Mouse (Mus musculus) embryonic facial prominence, embryonic 15.5 days (tissue): Measurements from ENCODE around the gene Ppp1r11. TPM values are rescaled to one million over a fixed set of nuclear protein-coding genes. Genes with fewer than 3 reads are reported as not detected.

Experiments used
- ATAC-seq: fragments of 200-750 bp; cut with Nextera tagmentation; 2 replicates; pipeline ENCODE4 v1.8.0; 2017; ENCODE audit warnings: low read depth, moderate TSS enrichment; ENCODE audit not compliant: insufficient number of reproducible peaks, low FRiP score, low TSS enrichment
- H3K27ac ChIP-seq: fragments of 300-500 bp; sonication (generic); replicated peaks from 2 replicates; pipeline ENCODE4 v1.5.1; 2015; ENCODE audit warnings: mild to moderate bottlenecking, inconsistent platforms
- H3K27me3 ChIP-seq: fragments of 300-500 bp; sonication (generic); 2 replicates; pipeline ENCODE4 v1.6.1; 2015; ENCODE audit warnings: inconsistent platforms
- H3K36me3 ChIP-seq: fragments of 300-500 bp; sonication (generic); 2 replicates; pipeline ENCODE4 v1.6.1; 2015; ENCODE audit warnings: mild to moderate bottlenecking, inconsistent platforms
- H3K4me1 ChIP-seq: fragments of 300-500 bp; sonication (generic); 2 replicates; pipeline ENCODE4 v1.6.1; 2015; ENCODE audit warnings: inconsistent platforms
- H3K4me2 ChIP-seq: fragments of 300-500 bp; sonication (generic); replicated peaks from 2 replicates; pipeline ENCODE4 v1.6.1; 2015; ENCODE audit warnings: mild to moderate bottlenecking, inconsistent platforms
- H3K4me3 ChIP-seq: fragments of 300-500 bp; sonication (generic); replicated peaks from 2 replicates; pipeline ENCODE4 v1.5.1; 2015; ENCODE audit warnings: mild to moderate bottlenecking, inconsistent platforms
- H3K9ac ChIP-seq: fragments of 300-500 bp; sonication (generic); 2 replicates; pipeline ENCODE4 v1.6.1; 2015; ENCODE audit warnings: inconsistent platforms
- H3K9me3 ChIP-seq: fragments of 300-500 bp; sonication (generic); replicated peaks from 2 replicates; pipeline ENCODE4 v1.6.1; 2016; ENCODE audit warnings: inconsistent platforms
- WGBS: fragments of 180-500 bp; shearing (Covaris S2); methylation state at CpG from one replicate; pipeline ENCODE4 v1.1.7; 2015; 5-methylcytosine and 5-hydroxymethylcytosine counted together
- polyA plus RNA-seq: library from polyadenylated mRNA; unstranded; fragments of >200 nt; fragmentation: Nextera tagmentation; extraction: Ambion mirVana; gene quantifications from 2 replicates; pipeline ENCODE4 v1.2.1, GENCODE M21; 2015

Ppp1r11 gene
- polyA plus RNA-seq, 1 experiment from 2014 or later: 111 TPM

DNA sequence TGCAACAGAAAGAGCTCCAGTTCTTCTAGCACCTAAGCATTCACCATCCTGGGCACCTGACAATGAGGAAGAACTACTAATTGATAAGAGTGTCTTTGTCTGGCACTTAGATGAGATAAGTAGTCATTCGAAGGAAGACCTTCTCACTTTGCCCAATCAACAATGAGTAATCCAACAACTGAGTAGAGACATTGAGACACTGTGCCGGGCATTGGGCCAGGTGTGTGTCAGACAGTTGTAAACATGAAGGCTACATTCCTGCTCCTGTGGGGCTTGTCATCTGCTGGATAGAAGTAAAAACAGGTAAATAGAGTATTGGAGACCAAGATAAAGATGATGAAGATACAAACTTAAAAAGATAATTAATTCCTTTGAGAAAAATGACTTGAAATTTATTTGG, 13.5 kb downstream of the Ppp1r11 start:
- 82% methylated on average over 2 of the region's 2 CpGs for WGBS
- Histone ChIP-seq H3K9ac (no peak overlapping the region), H3K9me3 (no peaks in the 10 kb centered on the region), H3K27ac (no peak overlapping the region), H3K27me3 (peaks cover 29% of the 10 kb centered on the region), H3K4me2 (no peak overlapping the region), H3K4me1 (peaks cover 9% of the 10 kb centered on the region), H3K4me3 (no peak overlapping the region), H3K36me3 (no peaks in the 10 kb centered on the region)
- no peak for ATAC-seq

DNA sequence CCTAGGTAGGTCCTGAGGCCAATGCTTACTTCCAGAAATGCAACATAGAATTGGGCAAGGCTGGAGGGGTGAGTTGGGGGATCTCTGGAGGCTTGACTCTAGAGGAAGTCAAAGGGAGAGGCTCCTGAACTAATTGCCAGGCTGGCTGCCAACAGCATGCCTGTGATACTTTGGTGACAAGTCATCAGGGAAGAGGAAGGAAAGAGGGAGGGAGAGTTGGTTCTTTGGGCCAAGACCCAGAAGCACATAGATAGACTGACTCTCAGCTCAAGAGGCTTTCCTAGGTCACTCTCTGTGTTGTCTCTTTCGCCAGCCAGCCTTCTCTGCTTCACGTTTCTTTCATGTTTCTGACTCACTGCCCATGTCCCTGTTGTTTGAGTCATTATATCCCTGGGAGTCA, 19.7 kb downstream of the Ppp1r11 start:
- Histone ChIP-seq H3K4me1 (no peaks in the 10 kb centered on the region), H3K27ac (no peak overlapping the region), H3K9ac (no peak overlapping the region), H3K9me3 (no peaks in the 10 kb centered on the region), H3K36me3 (no peaks in the 10 kb centered on the region), H3K4me2 (no peak overlapping the region), H3K27me3 (no peaks in the 10 kb centered on the region), H3K4me3 (no peak overlapping the region)
- ATAC-seq: no peak
- WGBS: 61% methylated on average over 2 of the region's 2 CpGs

DNA sequence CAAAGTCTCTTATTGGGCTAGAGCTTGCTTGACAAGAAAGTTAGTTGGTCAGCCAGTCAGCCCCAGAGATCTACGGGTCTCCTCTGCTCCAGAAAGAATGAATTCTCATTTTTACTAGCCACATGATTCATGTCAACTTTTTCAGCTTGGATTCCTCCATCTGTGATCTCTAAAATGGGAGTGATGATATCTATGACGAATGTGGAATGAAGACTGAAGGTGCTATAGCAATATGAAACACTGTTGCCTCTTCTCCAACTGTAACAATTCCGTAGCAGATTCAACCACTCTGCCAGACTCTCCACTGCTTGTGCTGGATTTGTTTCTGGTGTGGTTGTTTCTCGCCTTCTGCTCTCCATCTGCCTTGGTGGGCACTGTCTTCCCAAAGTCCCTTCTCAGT, 20.4 kb downstream of the Ppp1r11 start:
- H3K9me3 ChIP-seq: no peaks in the 10 kb centered on the region
- no peaks in the 10 kb centered on the region for H3K36me3 ChIP-seq
- ATAC-seq: no peak
- 81% methylated on average over 4 of the region's 4 CpGs for WGBS
- no peak overlapping the region for H3K27ac ChIP-seq
- H3K4me2 ChIP-seq: no peak overlapping the region
- no peaks in the 10 kb centered on the region for H3K27me3 ChIP-seq
- H3K9ac ChIP-seq: no peak overlapping the region
- no peak overlapping the region for H3K4me3 ChIP-seq
- no peaks in the 10 kb centered on the region for H3K4me1 ChIP-seq

DNA sequence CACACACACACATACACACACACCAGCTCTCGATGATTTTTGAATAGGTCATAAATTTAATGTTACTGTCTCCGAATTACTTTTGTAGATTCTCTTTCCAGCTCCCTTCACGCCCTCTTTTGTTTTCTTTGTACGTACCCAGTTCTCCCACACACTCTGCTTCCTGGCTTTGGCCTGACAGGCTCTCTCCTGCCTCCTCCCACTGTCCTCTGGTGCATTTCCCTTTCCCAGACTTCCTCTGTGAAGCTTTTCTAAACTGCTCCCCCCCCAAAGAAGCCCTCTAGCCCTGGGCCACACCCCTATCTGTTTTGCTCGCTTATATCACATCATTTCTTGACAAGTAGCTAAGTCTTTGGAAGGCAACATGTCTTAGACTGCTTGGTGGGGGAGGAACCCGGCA, 21.3 kb downstream of the Ppp1r11 start:
- H3K27me3 ChIP-seq: no peaks in the 10 kb centered on the region
- H3K9ac ChIP-seq: no peak overlapping the region
- H3K36me3 ChIP-seq: no peaks in the 10 kb centered on the region
- no peaks in the 10 kb centered on the region for H3K4me1 ChIP-seq
- H3K27ac ChIP-seq: no peak overlapping the region
- no peak overlapping the region for H3K4me2 ChIP-seq
- no peak overlapping the region for H3K4me3 ChIP-seq
- no peak for ATAC-seq
- no peaks in the 10 kb centered on the region for H3K9me3 ChIP-seq
- WGBS: 64% methylated on average over 6 of the region's 6 CpGs

DNA sequence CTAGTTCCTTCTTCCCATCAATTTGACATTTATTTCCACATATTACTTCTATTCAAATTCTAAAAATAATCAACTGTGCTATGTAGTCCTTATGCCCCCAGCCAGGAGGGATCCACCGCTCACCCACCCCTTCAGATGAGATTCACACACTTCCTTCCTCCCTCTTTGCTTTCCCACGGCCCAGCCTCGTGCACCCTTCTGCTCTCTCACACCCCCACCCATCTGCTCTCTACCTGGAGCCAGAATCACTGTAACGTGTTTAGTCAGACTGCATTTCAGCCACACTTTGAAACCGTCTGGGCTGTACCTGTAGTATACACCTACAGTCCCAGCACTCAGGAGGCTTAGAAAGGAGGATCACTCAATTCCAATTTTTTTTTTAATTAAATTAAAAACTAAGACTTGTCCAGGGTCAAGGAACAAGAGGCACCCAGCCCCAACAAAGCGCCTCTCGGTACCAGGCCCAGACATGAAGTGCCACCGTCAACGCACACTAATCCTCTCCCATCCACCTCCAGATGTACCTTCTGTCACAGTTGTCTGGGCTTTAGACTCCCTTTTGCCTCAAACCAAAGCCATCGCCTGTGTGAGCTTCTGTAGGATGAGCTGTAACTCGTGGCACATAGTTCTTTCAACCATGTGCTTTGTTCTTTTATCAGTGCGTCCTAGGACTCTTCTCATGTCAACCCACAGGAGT, 22.2 kb downstream of the Ppp1r11 start:
- H3K27ac ChIP-seq: no peak overlapping the region
- H3K27me3 ChIP-seq: no peaks in the 10 kb centered on the region
- WGBS: 68% methylated on average over 12 of the region's 12 CpGs
- H3K4me1 ChIP-seq: no peaks in the 10 kb centered on the region
- H3K9ac ChIP-seq: no peak overlapping the region
- no peaks in the 10 kb centered on the region for H3K9me3 ChIP-seq
- no peak overlapping the region for H3K4me2 ChIP-seq
- ATAC-seq: no peak
- H3K36me3 ChIP-seq: no peaks in the 10 kb centered on the region
- no peak overlapping the region for H3K4me3 ChIP-seq

GRCm38 (mm10) chr17:36927496-36928120, 23.9 kb downstream of the Ppp1r11 start:
- no peaks in the 10 kb centered on the region for H3K9me3 ChIP-seq
- H3K27me3 ChIP-seq: no peaks in the 10 kb centered on the region
- ATAC-seq: no peak
- WGBS: 46% methylated on average over 10 of the region's 10 CpGs
- no peak overlapping the region for H3K27ac ChIP-seq
- no peaks in the 10 kb centered on the region for H3K36me3 ChIP-seq
- no peak overlapping the region for H3K4me2 ChIP-seq
- no peaks in the 10 kb centered on the region for H3K4me1 ChIP-seq
- no peak overlapping the region for H3K9ac ChIP-seq
- H3K4me3 ChIP-seq: no peak overlapping the region

DNA sequence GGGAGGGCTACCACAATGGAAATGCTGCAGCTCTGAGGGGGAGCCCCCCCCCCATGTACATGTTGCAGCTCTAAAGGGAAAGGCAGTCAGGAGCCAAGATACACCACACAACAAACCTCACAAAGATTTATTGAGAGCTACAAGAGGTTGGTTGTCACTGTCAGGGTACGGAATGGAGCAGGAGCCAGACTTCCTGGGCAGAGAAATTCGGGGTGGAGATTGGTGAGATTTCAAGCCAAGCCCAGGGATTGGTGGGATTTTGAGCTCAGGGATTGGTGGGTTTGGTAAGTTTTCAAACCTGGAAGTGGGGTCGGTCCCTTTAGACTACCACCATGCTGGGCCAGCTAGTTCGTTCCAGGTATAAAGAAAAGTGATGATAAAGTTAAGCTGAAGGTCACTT, 28.1 kb downstream of the Ppp1r11 start:
- ATAC-seq: no peak
- no peaks in the 10 kb centered on the region for H3K36me3 ChIP-seq
- no peaks in the 10 kb centered on the region for H3K9me3 ChIP-seq
- H3K27me3 ChIP-seq: no peaks in the 10 kb centered on the region
- H3K4me2 ChIP-seq: no peak overlapping the region
- 63% methylated on average over 4 of the region's 4 CpGs for WGBS
- H3K27ac ChIP-seq: no peak overlapping the region
- no peak overlapping the region for H3K9ac ChIP-seq
- no peak overlapping the region for H3K4me3 ChIP-seq
- H3K4me1 ChIP-seq: no peaks in the 10 kb centered on the region

DNA sequence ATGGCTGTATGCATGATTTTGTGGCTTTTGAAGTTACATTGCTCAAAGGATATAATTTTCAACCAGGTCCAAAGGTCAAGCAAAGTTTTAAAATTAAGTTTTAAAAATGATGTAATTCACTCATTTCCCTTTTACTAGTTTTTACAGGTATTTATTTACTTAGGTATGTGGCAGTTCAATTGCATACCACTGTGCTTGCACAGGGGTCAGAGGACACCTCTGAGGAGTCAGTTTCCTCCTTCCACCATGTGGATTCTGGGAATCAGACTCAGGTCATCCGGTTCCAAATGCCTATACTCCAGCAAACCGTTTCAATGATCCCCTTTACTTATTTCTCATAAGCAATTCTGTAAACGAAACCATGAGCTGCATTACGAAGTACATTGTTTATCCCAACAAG, 28.8 kb downstream of the Ppp1r11 start:
- Histone ChIP-seq H3K4me1 (no peaks in the 10 kb centered on the region), H3K9ac (no peak overlapping the region), H3K36me3 (no peaks in the 10 kb centered on the region), H3K27ac (no peak overlapping the region), H3K4me3 (no peak overlapping the region), H3K4me2 (no peak overlapping the region), H3K27me3 (no peaks in the 10 kb centered on the region), H3K9me3 (no peaks in the 10 kb centered on the region)
- no peak for ATAC-seq
- 69% methylated on average over 4 of the region's 4 CpGs for WGBS

DNA sequence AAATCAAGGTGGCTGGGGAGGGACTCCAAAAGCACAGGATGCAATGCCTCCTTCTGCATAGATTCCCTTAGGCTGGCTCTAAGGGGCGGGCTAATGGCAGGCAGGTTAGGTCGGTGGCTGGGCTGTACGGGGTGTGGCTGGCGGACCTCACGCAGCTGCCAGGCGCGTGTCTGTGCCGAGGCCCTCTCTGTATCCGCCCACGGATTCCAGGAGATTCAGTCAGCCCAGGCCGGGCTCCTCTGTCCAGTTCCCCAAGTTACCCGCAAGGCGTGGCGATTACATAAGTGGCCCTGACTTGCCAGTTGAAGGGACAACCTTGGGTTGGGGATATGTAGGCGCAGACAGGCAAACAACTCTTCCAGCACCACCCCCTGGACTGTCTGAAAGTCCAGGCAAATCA, 31.3 kb downstream of the Ppp1r11 start:
- no peak for ATAC-seq
- Histone ChIP-seq H3K27me3 (0 out of 2 replicates have a peak, but pooled peaks cover 5% of the 10 kb centered on the region), H3K27ac (no peak overlapping the region), H3K4me3 (no peak overlapping the region), H3K36me3 (no peaks in the 10 kb centered on the region), H3K9ac (no peak overlapping the region), H3K4me1 (no peaks in the 10 kb centered on the region), H3K9me3 (no peaks in the 10 kb centered on the region), H3K4me2 (no peak overlapping the region)
- 48% methylated on average over 15 of the region's 15 CpGs for WGBS

- H3K4me3 ChIP-seq: no peak overlapping the region
- H3K36me3 ChIP-seq: no peaks in the 10 kb centered on the region
- H3K27me3 ChIP-seq: 0 out of 2 replicates have a peak, but pooled peaks cover 5% of the 10 kb centered on the region
- ATAC-seq: no peak
- WGBS: 15% methylated on average over 9 of the region's 9 CpGs
- no peak overlapping the region for H3K9ac ChIP-seq
- H3K4me1 ChIP-seq: no peaks in the 10 kb centered on the region
- H3K4me2 ChIP-seq: no peak overlapping the region
- no peak overlapping the region for H3K27ac ChIP-seq
- no peaks in the 10 kb centered on the region for H3K9me3 ChIP-seq
Observed at GRCm38 (mm10) chr17:36915076-36915475, 36.5 kb downstream of the Ppp1r11 start.

DNA sequence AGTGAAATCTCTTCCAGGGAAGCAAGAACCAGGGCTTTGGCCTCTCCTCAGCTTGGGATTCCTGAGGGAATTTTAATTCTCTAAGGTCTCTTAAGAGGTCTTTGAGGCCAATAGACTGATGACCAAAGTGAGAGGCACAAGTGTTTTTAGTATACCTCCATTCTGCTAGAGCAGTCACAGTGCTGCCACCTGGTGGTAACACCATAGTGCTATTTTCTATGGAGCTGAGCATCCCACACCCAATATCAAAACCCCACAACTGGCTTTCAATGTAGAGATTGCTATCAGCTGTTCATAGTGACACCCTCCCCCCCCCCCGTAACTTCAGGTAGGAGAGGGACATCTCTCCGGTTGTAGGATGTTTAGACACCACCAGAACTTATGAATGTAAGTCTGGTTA, 37.4 kb downstream of the Ppp1r11 start:
- no peaks in the 10 kb centered on the region for H3K9me3 ChIP-seq
- no peak overlapping the region for H3K9ac ChIP-seq
- WGBS: 17% methylated on average over 2 of the region's 2 CpGs
- H3K27ac ChIP-seq: no peak overlapping the region
- no peak overlapping the region for H3K4me2 ChIP-seq
- no peak for ATAC-seq
- no peaks in the 10 kb centered on the region for H3K36me3 ChIP-seq
- 0 out of 2 replicates have a peak, but pooled peaks cover 5% of the 10 kb centered on the region for H3K27me3 ChIP-seq
- no peak overlapping the region for H3K4me3 ChIP-seq
- no peaks in the 10 kb centered on the region for H3K4me1 ChIP-seq

DNA sequence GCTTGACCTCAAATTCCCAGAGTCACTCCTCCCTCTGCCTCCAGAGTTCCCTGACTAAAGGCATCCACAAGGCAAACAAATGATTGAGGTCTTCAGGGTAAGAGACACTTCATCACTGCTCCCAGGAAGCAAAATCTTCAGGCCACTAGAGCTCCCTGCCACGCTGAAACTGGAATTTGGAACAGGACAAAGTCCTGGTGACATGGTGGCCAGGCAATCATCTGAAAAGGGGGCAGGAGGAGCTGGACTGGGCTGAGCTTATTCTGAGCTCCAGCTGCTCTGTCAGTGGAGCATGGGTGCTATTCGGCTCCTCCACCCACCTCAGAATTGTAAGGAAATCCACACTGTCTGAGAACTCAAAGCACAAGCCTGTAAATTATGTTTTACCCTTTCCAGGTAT, 39.5 kb downstream of the Ppp1r11 start:
- Histone ChIP-seq H3K4me1 (no peaks in the 10 kb centered on the region), H3K27me3 (0 out of 2 replicates have a peak, but pooled peaks cover 5% of the 10 kb centered on the region), H3K27ac (no peak overlapping the region), H3K9me3 (no peaks in the 10 kb centered on the region), H3K4me2 (no peak overlapping the region), H3K9ac (no peak overlapping the region), H3K4me3 (no peak overlapping the region), H3K36me3 (no peaks in the 10 kb centered on the region)
- 68% methylated on average over 2 of the region's 2 CpGs for WGBS
- ATAC-seq: no peak
